Mouse (Mus musculus): Measurements from ENCODE around the gene Sephs1.

- TF ChIP-seq CTCF (IDR thresholded peaks at IDR 0.05; ENCODE audit: borderline replicate concordance, extremely low read depth, insufficient read depth, insufficient read length) (no peak), POLR2A (IDR thresholded peaks at IDR 0.05; ENCODE audit: borderline replicate concordance, extremely low read depth, insufficient read depth, insufficient read length, poor library complexity, severe bottlenecking) (no peak)
These were observed 41.3 kb downstream of the Sephs1 start for GRCm38 (mm10) chr2:4922476-4923164.
